Mouse (Mus musculus) 3T3-L1 (cell line): Measurements from ENCODE around the gene Sspo.
A peak's percentile ranks its signal among the peaks of the same experiment; 100 is the strongest.
"Not testable (repeated sequence)": the region's sequence is repeated elsewhere in the genome, so short reads cannot be mapped to it uniquely, and the experiment has no call there.

Experiments
- DNase-seq: peaks from one replicate; pipeline ENCODE4 v3.0.0-alpha.2; 2015; ENCODE audit warnings: low read depth, low spot score

Sspo gene

DNA sequence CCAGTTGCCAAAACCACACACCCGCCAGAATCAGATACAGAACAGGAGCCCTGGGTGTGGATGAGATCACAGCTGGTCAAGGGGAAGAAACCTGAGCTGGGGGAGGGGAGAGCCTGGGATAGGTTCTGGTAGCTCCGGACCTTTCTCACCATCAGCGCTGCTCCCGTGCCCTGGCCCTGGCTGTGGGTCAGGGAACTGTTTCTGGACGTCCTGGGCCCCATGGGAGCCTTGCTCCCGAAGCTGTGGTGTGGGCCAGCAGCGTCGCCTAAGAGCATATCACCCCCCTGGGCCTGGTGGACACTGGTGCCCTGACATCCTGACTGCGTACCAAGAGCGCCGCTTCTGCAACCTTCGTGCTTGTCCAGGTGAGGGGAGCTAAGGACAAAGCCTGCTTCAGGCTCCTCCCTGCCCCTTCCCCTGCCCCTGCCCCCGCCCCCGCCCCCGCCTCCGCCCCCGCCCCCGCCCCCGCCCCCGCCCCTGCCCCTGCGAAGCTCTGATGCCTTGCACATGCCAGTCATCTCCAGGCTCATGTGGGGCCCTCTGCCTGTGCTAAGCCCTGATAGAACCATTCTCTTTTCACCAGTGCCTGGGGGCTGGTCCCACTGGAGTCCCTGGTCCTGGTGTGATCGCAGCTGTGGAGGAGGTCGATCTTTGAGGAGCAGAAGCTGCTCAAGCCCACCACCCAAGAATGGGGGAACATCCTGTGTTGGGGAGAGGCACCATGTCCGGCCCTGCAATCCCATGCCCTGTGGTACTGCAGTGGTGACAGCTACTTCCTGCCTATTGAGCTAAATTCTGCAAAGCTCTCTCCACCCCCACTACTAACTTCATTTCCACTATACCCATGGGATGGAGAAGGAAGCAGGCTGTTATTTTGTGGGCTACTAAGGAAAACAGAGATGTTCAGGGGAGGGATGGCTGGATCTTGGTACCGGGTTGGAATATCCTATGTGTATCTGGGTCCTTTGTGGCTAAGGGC lies 40.0 kb downstream of the Sspo start:
- peak; percentile 46 for DNase-seq

GRCm38 (mm10) chr6:48489741-48490140 lies 41.7 kb downstream of the Sspo start:
- no peak for DNase-seq

GRCm38 (mm10) chr6:48491361-48491760 lies 43.3 kb downstream of the Sspo start:
- no peak for DNase-seq

- no peak for DNase-seq
Observed at GRCm38 (mm10) chr6:48493136-48493730, 45.2 kb downstream of the Sspo start.

- no peak for DNase-seq
Observed at GRCm38 (mm10) chr6:48497521-48497920, 49.5 kb downstream of the Sspo start.

DNA sequence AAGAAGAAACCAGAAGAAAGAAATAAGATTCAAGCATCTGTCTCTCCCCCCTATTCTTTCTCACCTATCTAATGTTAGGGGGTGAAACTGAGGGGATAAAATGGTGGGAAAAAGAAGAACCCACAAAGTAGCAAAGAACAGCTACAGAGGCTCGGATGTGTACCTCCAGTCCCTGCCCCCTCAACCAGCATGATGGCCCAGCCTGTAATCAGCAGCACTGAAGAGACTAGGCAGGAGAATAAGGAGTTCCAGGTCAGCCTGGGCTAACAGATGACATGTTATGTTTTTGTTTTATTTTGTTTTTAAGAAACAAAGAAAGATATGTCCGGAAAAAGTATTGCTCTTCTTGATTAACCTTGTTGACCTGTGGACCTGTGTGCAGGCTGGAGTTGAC lies 55.8 kb downstream of the Sspo start:
- DNase-seq = no peak

GRCm38 (mm10) chr6:48504241-48504854 lies 56.3 kb downstream of the Sspo start:
- peak; percentile 88 for DNase-seq

DNA sequence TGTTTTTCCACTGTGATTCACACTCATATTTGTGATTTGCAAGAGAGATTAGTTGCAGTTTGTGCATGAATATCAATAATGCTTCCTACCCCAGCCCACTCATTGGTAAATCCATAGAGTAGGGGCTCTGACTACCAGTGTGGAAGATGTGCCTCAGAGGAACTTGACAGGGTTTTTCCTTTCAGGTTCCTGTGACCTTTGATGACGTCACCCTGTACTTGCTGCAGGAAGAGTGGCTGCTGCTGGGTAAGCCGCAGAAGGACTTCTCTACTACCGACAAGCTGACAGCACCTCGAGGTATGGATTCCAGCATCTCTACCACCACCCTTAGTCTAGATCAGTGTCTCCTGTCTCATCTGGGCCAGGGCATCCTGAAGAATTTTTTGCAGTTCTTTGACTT lies 60.1 kb downstream of the Sspo start:
- DNase-seq = no peak

DNA sequence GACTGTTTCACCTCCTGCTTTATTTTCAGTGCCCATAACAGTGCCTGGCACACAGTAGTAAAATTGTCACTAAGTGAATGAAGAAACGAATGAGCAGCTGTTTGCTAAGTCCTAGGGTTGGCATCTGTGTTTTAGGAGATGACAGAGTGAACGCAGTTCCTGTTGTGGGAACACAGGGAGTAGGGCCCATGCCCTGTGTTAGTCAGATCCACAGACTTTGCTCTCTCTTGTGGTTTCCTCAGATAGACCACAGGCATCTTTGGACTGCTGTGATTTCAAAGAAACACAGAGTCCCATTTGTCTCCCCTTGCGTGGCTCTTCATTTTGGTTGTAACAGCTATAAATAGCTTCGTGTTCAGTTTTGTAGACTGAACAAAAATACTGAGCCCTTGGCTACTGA lies 62.4 kb downstream of the Sspo start:
- DNase-seq = peak; percentile 94

DNA sequence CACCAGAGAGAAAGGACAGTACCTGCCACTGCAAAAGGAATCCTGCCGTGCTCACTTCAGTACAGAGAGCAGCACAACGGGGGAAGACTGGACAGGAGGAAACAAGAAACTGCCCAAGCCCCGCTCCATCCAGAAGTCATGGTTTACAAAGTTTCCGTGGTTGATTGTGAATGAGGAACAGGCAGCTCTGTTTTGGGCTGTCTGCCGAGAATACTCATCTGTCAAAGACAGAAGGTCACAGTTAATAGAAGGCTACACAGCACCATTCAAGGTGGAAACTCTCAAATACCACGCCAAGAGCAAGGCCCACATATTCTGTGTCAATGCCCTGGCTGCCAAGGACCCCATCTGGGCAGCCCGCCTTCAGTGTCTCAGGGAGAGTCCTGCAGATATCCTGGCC lies 63.8 kb downstream of the Sspo start:
- no peak for DNase-seq

DNA sequence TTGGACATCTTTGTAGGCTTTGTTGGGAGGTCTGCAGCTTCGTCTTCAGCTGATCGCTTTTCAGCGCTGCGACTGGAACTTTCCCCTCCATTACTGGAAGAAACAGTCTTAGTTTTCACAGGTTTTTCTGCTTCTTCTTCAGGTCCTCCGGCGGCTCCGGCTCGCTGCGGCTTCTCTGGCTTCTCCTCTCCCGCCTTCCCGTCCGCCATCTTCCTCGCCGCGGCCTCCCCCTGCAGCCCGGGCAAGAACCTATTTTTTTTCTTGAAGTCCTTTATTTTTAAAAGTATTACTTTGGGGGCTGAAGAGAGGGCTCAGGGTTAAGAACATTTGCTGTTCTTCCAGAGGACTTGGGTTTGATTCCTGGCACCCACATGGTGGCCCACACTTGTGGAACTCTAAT lies 76.9 kb downstream of the Sspo start:
- not testable (repeated sequence) for DNase-seq

GRCm38 (mm10) chr6:48527901-48528300 lies 79.9 kb downstream of the Sspo start:
- no peak for DNase-seq

- no peak for DNase-seq
Observed at GRCm38 (mm10) chr6:48529261-48529660, 81.2 kb downstream of the Sspo start.

- no peak for DNase-seq
Observed at GRCm38 (mm10) chr6:48529871-48530440, 81.9 kb downstream of the Sspo start.

DNA sequence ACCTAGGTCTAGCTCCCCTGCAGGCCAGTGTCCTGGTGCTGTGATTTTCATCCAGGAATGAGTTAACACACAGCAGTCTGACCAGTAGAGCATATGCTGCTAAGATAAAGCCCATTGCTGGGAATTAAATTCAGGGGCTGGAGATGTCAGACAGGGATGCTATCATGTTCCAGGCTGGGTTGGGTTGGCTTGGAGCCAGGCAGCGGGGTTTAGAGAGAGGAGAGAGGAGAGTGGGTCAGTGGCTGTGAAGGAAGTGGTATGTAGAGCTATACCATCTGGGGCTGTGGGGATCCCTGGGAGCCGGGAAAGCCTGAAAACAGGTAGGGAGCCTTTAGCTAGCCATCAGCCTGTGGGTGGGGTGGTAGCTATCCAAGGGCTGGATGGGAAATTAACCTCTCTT lies 82.8 kb downstream of the Sspo start:
- no peak for DNase-seq

GRCm38 (mm10) chr6:48533475-48533874 lies 85.4 kb downstream of the Sspo start:
- DNase-seq = no peak

GRCm38 (mm10) chr6:48534913-48535312 lies 86.9 kb downstream of the Sspo start:
- no peak for DNase-seq

- DNase-seq = peak; percentile 52
Observed at GRCm38 (mm10) chr6:48536091-48536490, 88.1 kb downstream of the Sspo start.

DNA sequence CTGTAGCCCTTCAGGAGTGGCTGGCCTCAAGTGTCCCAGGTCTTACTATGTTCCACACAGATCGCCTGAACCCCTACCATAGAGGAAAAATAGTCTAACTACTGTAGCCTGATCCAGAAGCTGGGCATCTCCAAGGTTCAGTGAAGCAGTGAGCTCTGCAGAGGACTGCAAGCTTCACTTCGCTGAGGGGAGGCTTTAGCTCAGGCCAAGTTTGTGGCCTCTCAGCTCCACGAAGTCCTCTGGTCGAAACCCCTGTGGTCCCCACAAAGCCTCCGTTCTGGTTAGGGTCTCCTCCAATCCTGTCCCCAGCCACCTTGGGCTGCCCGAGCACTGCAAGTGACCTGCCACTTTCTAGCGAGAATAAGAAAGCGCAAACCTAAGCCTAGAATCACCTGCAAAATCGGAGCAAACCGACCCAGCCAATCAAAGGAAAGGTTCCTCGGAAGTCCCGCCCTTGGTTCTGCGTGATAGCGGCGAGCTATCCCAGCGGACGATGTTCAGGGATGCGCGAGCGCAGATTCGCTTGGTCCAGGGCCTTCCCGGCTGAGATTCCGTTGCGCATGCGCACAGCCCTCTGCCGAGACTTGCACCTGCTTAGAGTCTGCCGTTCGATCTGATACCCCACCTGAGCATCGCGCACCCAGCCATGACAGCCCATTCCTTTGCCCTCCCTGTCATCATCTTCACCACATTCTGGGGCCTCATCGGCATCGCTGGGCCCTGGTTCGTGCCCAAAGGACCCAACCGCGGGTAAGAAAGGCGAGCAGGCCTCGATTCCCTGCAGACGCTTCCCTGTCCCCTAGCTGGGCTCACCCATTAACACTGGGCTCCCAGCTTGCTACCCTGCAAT lies 89.3 kb downstream of the Sspo start, which contains the start of gene Atp6v0e2:
Gene Atp6v0e2, plus strand, starts transcription at position 511 of the 850 bp plus-strand sequence.
- DNase-seq = peak; percentile 64

GRCm38 (mm10) chr6:48538841-48539737 lies 91.1 kb downstream of the Sspo start:
- peak; percentile 93 for DNase-seq
